Mouse (Mus musculus): ENCODE data around the gene Npw.

- TF ChIP-seq EP300 (IDR thresholded peaks at IDR 0.05; ENCODE audit: insufficient read depth, low read depth, low read length) (peak; percentile 87; the same call in 1 of the 2 replicates), CTCF (IDR thresholded peaks at IDR 0.05) (peak; percentile 100)
Observed at GRCm38 (mm10) chr17:24628646-24629045, 29.6 kb downstream of the Npw start.
